Mouse (Mus musculus) midbrain, embryonic 14.5 days (tissue): ENCODE measurements at regions not wholly inside any gene's neighbourhood (a gene's known extent, or its start where the extent isn't known, plus 50 kb on each side); places are given as distances from the start of the nearest gene placed in this dataset.

Experiments used
- ATAC-seq: fragments of 200-750 bp; cut with Nextera tagmentation; 2 replicates; pipeline ENCODE4 v1.8.0; 2017; ENCODE audit warnings: moderate number of reproducible peaks, moderate library complexity; ENCODE audit not compliant: low FRiP score, low TSS enrichment
- DNase-seq: peaks from one replicate; pipeline ENCODE4 v3.0.0-alpha.2; 2015
- H3K27ac ChIP-seq: fragments of 300-500 bp; sonication (generic); replicated peaks from 2 replicates; pipeline ENCODE4 v1.5.1; 2014; ENCODE audit warnings: mild to moderate bottlenecking, low read depth, low read length, moderate library complexity
- H3K27me3 ChIP-seq: fragments of 300-500 bp; sonication (generic); 2 replicates; pipeline ENCODE4 v1.6.1; 2014; ENCODE audit warnings: low read length, control low read depth, mixed read lengths; ENCODE audit not compliant: control insufficient read depth, insufficient read depth
- H3K36me3 ChIP-seq: fragments of 300-500 bp; sonication (generic); 2 replicates; pipeline ENCODE4 v1.6.1; 2014; ENCODE audit warnings: low read length, control low read depth; ENCODE audit not compliant: control insufficient read depth, insufficient read depth
- H3K4me1 ChIP-seq: fragments of 300-500 bp; sonication (generic); 2 replicates; pipeline ENCODE4 v1.6.1; 2014; ENCODE audit warnings: mild to moderate bottlenecking, antibody characterized with exemption, low read length, control low read depth; ENCODE audit not compliant: control insufficient read depth, insufficient read depth
- H3K4me2 ChIP-seq: fragments of 300-500 bp; sonication (generic); 2 replicates; pipeline ENCODE4 v1.6.1; 2014; ENCODE audit warnings: mild to moderate bottlenecking, low read length, moderate library complexity
- H3K4me3 ChIP-seq: fragments of 300-500 bp; sonication (generic); replicated peaks from 2 replicates; pipeline ENCODE4 v1.5.1; 2014; ENCODE audit warnings: low read depth, low read length
- H3K9ac ChIP-seq: fragments of 300-500 bp; sonication (generic); replicated peaks from 2 replicates; pipeline ENCODE4 v1.6.1; 2014; ENCODE audit warnings: mild to moderate bottlenecking, low read length, moderate library complexity
- H3K9me3 ChIP-seq: fragments of 300-500 bp; sonication (generic); 2 replicates; pipeline ENCODE4 v1.6.1; 2016; ENCODE audit warnings: low read length, control low read depth, mixed read lengths; ENCODE audit not compliant: control insufficient read depth
- WGBS: fragments of 180-500 bp; shearing (Covaris S2); extraction: QIAGEN DNeasy Blood & Tissue Kit; methylation state at CpG from one replicate; pipeline ENCODE4 v1.1.7; 2014; 5-methylcytosine and 5-hydroxymethylcytosine counted together

DNA sequence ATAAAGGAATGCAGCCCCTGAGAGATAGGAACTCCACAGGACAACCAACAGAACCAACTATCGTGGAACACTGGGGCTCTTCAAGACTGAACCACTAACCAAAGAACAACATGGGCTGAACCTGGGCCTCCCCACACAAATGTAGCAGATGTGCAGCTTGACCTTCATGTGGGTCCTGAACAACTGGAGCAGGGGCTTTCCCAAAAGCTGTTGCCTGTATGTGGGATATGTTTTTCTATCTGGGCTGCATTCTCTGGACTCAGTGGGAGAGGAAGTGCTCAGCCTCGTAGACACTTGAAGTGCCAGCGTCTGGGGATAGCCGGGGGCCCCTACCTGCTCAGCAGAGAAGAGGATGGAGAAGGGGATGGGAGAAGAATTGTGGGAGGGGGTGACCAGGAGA, 149.2 kb upstream of the Trib2 start:
- H3K9ac ChIP-seq, result no peak overlapping the region
- H3K9me3 ChIP-seq, result no peaks in the 10 kb centered on the region
- no peaks in the 10 kb centered on the region for H3K27me3 ChIP-seq
- WGBS, result 86% methylated on average over 4 of the region's 4 CpGs
- ATAC-seq (no peak), DNase-seq (no peak)
- no peak overlapping the region for H3K27ac ChIP-seq
- H3K4me3 ChIP-seq, result no peak overlapping the region
- H3K4me1 ChIP-seq, result no peaks in the 10 kb centered on the region
- H3K36me3 ChIP-seq, result no peaks in the 10 kb centered on the region
- H3K4me2 ChIP-seq, result no peak overlapping the region

DNA sequence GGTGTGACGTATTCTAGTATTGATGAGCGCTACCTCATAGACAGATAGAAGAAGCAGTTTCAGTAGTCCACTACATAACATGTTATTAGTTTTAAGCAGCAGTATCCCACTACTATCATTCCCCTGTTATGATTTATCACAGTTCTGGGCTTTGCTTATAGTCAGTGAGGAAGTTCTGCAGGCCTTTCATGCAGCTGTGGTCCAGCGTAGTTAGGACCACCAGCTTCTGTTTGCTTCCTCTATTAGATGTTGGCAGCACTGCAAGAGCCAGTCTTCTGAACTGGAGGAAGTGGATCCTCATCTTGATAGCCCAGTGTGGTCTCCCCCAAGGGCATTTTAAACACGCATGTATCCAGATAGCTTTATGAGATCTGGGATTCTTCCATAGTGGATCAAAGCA, 147.4 kb upstream of the Trib2 start:
- Histone ChIP-seq H3K27ac (no peak overlapping the region), H3K4me1 (no peaks in the 10 kb centered on the region), H3K9ac (no peak overlapping the region), H3K9me3 (no peaks in the 10 kb centered on the region), H3K36me3 (no peaks in the 10 kb centered on the region), H3K4me2 (no peak overlapping the region), H3K4me3 (no peak overlapping the region), H3K27me3 (no peaks in the 10 kb centered on the region)
- WGBS, result 92% methylated on average over 4 of the region's 4 CpGs
- no peak for ATAC-seq
- no peak for DNase-seq

GRCm38 (mm10) chr12:15961834-15962233, 145.1 kb upstream of the Trib2 start:
- no peak overlapping the region for H3K4me2 ChIP-seq
- no peaks in the 10 kb centered on the region for H3K9me3 ChIP-seq
- WGBS, result 90% methylated on average over 2 of the region's 2 CpGs
- no peak overlapping the region for H3K27ac ChIP-seq
- H3K9ac ChIP-seq, result no peak overlapping the region
- H3K4me1 ChIP-seq, result no peaks in the 10 kb centered on the region
- H3K27me3 ChIP-seq, result no peaks in the 10 kb centered on the region
- no peaks in the 10 kb centered on the region for H3K36me3 ChIP-seq
- ATAC-seq (no peak), DNase-seq (no peak)
- no peak overlapping the region for H3K4me3 ChIP-seq

GRCm38 (mm10) chr12:15937443-15938237, 120.9 kb upstream of the Trib2 start:
- ATAC-seq (peak; percentile 66; the same call in 1 of the 2 replicates), DNase-seq (peak; percentile 14)
- no peak overlapping the region for H3K9ac ChIP-seq
- H3K27me3 ChIP-seq, result no peaks in the 10 kb centered on the region
- no peak overlapping the region for H3K4me3 ChIP-seq
- peak overlapping the region; percentile 45; the same call in 1 of the 2 replicates for H3K27ac ChIP-seq
- 30% methylated on average over 8 of the region's 8 CpGs for WGBS
- H3K9me3 ChIP-seq, result no peaks in the 10 kb centered on the region
- H3K36me3 ChIP-seq, result no peaks in the 10 kb centered on the region
- H3K4me1 ChIP-seq, result peaks cover 3% of the 10 kb centered on the region; the same call in 1 of the 2 replicates
- H3K4me2 ChIP-seq, result no peak overlapping the region

DNA sequence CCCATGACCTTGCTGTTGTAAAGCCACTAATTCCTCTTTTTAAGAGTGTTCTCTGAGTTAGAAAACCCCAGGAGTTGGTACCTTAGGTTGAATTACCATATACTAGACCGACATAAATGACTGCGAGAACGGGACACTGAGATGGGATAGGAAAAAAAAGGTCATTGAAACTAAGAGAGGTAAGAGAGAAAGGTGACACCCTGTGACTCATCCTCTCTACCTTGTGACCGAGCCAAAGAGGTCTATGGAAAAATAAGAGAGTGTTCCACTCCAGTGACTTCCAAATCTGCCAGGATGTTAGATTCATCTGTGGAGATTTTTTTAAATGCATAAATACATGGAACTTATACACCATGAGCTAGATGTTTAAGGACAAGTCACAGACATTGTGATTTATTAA, 115.3 kb upstream of the Trib2 start:
- Histone ChIP-seq H3K4me2 (no peak overlapping the region), H3K4me3 (no peak overlapping the region), H3K27me3 (no peaks in the 10 kb centered on the region), H3K4me1 (no peaks in the 10 kb centered on the region), H3K36me3 (no peaks in the 10 kb centered on the region), H3K27ac (no peak overlapping the region), H3K9ac (no peak overlapping the region), H3K9me3 (no peaks in the 10 kb centered on the region)
- DNase-seq (no peak), ATAC-seq (no peak)
- WGBS, result 87% methylated on average over 4 of the region's 4 CpGs

GRCm38 (mm10) chr12:15931535-15931934, 114.8 kb upstream of the Trib2 start:
- ATAC-seq (no peak), DNase-seq (no peak)
- Histone ChIP-seq H3K9me3 (no peaks in the 10 kb centered on the region), H3K4me1 (no peaks in the 10 kb centered on the region), H3K4me3 (no peak overlapping the region), H3K36me3 (no peaks in the 10 kb centered on the region), H3K27me3 (no peaks in the 10 kb centered on the region), H3K9ac (no peak overlapping the region), H3K4me2 (no peak overlapping the region), H3K27ac (no peak overlapping the region)
- WGBS, result 95% methylated on average over 4 of the region's 4 CpGs

DNA sequence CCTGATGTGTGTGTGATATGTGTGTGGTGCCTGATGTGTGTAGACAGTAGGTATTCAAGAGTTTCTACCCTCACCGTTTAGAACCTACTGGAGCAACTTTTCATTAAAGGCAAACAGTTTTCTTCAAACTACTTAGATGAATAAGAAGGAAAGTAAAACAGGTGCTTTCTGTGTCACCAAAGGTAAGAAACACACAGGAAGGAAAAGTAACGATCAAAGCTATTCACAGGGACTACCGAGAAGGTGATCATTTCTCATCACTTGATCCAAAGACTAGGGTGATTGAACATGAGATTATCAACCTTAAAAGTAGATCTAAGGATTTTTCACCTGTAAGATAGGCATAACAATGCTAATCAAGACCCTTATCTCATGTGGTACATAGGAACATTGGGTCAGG, 113.4 kb upstream of the Trib2 start:
- no peak overlapping the region for H3K27ac ChIP-seq
- no peak overlapping the region for H3K4me2 ChIP-seq
- 97% methylated on average over 3 of the region's 3 CpGs for WGBS
- H3K27me3 ChIP-seq, result no peaks in the 10 kb centered on the region
- no peak overlapping the region for H3K4me3 ChIP-seq
- no peak for ATAC-seq
- no peak for DNase-seq
- H3K36me3 ChIP-seq, result no peaks in the 10 kb centered on the region
- H3K9ac ChIP-seq, result no peak overlapping the region
- H3K4me1 ChIP-seq, result no peaks in the 10 kb centered on the region
- H3K9me3 ChIP-seq, result no peaks in the 10 kb centered on the region

DNA sequence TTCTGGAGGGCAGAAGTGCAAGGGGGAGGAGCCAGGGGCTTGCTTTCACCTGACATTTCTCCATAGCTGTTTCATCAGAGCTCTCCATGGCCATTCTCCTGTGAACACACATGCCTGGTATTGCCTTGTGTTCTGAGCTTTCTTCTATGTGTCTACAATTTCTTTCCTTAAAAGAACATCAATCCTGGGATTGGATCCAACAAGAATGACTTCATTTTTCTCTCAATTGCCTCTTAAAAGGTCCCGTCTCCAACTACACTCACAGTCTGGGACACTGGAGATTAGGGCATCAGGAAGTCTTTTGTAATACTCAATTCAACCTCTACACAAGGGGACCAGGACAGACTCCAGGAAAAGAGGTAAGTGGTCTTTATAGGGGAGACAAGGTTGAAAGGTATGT, 112.8 kb upstream of the Trib2 start:
- ATAC-seq (no peak), DNase-seq (no peak)
- no peak overlapping the region for H3K4me3 ChIP-seq
- no peak overlapping the region for H3K9ac ChIP-seq
- no peaks in the 10 kb centered on the region for H3K36me3 ChIP-seq
- H3K9me3 ChIP-seq, result no peaks in the 10 kb centered on the region
- no peak overlapping the region for H3K27ac ChIP-seq
- no peaks in the 10 kb centered on the region for H3K4me1 ChIP-seq
- 81% methylated on average over 1 of the region's 1 CpGs for WGBS
- no peak overlapping the region for H3K4me2 ChIP-seq
- no peaks in the 10 kb centered on the region for H3K27me3 ChIP-seq

DNA sequence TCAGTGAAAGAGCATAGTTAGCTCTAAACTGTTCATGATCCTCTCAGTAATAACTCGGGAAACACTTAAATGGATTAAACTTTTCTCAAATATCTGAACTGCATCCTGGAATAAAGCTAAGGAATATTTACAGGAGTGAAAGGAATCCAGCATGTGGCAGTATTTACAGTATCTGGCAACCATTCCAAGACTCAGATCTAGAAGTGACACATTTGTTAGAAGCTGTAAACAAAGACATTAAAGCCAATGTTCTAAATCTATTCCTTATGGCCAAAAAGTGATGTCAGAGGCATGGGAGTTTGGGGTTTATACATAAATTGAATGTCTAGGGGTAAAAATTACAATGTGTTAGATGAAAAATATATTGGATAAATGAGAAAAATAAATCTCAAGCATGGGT, 101.6 kb upstream of the Trib2 start:
- H3K4me1 ChIP-seq, result no peaks in the 10 kb centered on the region
- no peaks in the 10 kb centered on the region for H3K9me3 ChIP-seq
- no peak overlapping the region for H3K9ac ChIP-seq
- H3K36me3 ChIP-seq, result no peaks in the 10 kb centered on the region
- WGBS, result 88% methylated on average over 1 of the region's 1 CpGs
- H3K27me3 ChIP-seq, result no peaks in the 10 kb centered on the region
- DNase-seq (no peak), ATAC-seq (no peak)
- H3K27ac ChIP-seq, result no peak overlapping the region
- no peak overlapping the region for H3K4me2 ChIP-seq
- no peak overlapping the region for H3K4me3 ChIP-seq
